Comparison of ENCODE assay signal across 11 mouse cellular contexts in genomic region chr17:81787350-81787749, GRCm38 (mm10). TPM values are rescaled to one million over a fixed set of nuclear protein-coding genes. Genes with fewer than 3 reads are reported as not detected.
DNase-seq lines count a peak whose midpoint lies in the region; ATAC-seq and TF ChIP-seq lines count a peak whose summit lies in the region.
"Had no signal": no experiment of that assay in that cellular context is flagged by ENCODE, and none has a peak within 500 bp of the region (broad histone marks: within the 10 kb centered on the region; RNA-seq: fewer than 3 reads in every experiment).

No protein-coding gene starts in this region.

- H3K4me1 ChIP-seq in hindbrain, embryonic 11.5 days (replicated peaks; ENCODE audit: control insufficient read depth, insufficient read depth, low read length): no peaks in the 10 kb centered on the region
- H3K4me1 ChIP-seq in hindbrain, embryonic 12.5 days: no peaks in the 10 kb centered on the region
- H3K4me1 ChIP-seq in embryonic facial prominence, embryonic 10.5 days: no peaks in the 10 kb centered on the region
- no peaks in the 10 kb centered on the region for H3K4me1 ChIP-seq in liver, embryonic 14.5 days (replicated peaks; ENCODE audit: control insufficient read depth in 2 of 2, insufficient read depth in 2 of 2, low read length in 1 of 2)

- no peak overlapping the region for H3K4me3 ChIP-seq in hindbrain, embryonic 11.5 days (ENCODE audit: low read depth, low read length)
- H3K4me3 ChIP-seq in hindbrain, embryonic 12.5 days: no peak overlapping the region
- no peak overlapping the region for H3K4me3 ChIP-seq in embryonic facial prominence, embryonic 10.5 days
- H3K4me3 ChIP-seq in liver, embryonic 14.5 days (ENCODE audit: insufficient read depth in 1 of 2, low read depth in 2 of 2, low read length in 2 of 2): no peak overlapping the region
- H3K4me3 ChIP-seq: heart, embryonic 13.5 days; myocyte had no signal

- no peak overlapping the region for H3K4me2 ChIP-seq in hindbrain, embryonic 11.5 days (replicated peaks; ENCODE audit: low read depth, low read length)
- no peak overlapping the region for H3K4me2 ChIP-seq in hindbrain, embryonic 12.5 days (replicated peaks)
- no peak overlapping the region for H3K4me2 ChIP-seq in liver, embryonic 14.5 days (ENCODE audit: low read depth)
- H3K4me2 ChIP-seq: heart, embryonic 13.5 days had no signal

- H3K27me3 ChIP-seq in hindbrain, embryonic 11.5 days (ENCODE audit: control insufficient read depth, insufficient read depth, low read length): no peaks in the 10 kb centered on the region
- no peaks in the 10 kb centered on the region for H3K27me3 ChIP-seq in hindbrain, embryonic 12.5 days
- H3K27me3 ChIP-seq in embryonic facial prominence, embryonic 10.5 days (replicated peaks; ENCODE audit: low read depth, poor library complexity, severe bottlenecking): no peaks in the 10 kb centered on the region
- no peaks in the 10 kb centered on the region for H3K27me3 ChIP-seq in liver, embryonic 14.5 days (ENCODE audit: control insufficient read depth, insufficient read depth, low read length)
- no peaks in the 10 kb centered on the region for H3K27me3 ChIP-seq in splenic B cell, adult 2 months (ENCODE audit: control insufficient read depth, insufficient read depth, low read length, poor library complexity, severe bottlenecking)
- H3K27me3 ChIP-seq: heart, embryonic 13.5 days had no signal

- 41% methylated on average over 4 of the region's 4 CpGs for WGBS in hindbrain, embryonic 11.5 days
- WGBS in hindbrain, embryonic 12.5 days: 46% methylated on average over 4 of the region's 4 CpGs
- WGBS in embryonic facial prominence, embryonic 10.5 days: 44% methylated on average over 4 of the region's 4 CpGs
- 29% methylated on average over 4 of the region's 4 CpGs for WGBS in liver, embryonic 14.5 days (ENCODE audit: insufficient replicate concordance)

- peak; percentile 48 for TF ChIP-seq CTCF in liver, embryonic 14.5 days (IDR thresholded peaks at IDR 0.05; ENCODE audit: low read depth)

- no peak overlapping the region for H3K9ac ChIP-seq in hindbrain, embryonic 11.5 days (ENCODE audit: low read depth, low read length)
- no peak overlapping the region for H3K9ac ChIP-seq in hindbrain, embryonic 12.5 days
- H3K9ac ChIP-seq in liver, embryonic 14.5 days (replicated peaks): no peak overlapping the region
- H3K9ac ChIP-seq: heart, embryonic 13.5 days had no signal

- peak; percentile 54 for DNase-seq in hindbrain, embryonic 11.5 days (ENCODE audit: low spot score)
- peak; percentile 12 to 17 for DNase-seq in B cell, adult 2 months
- peak; percentile 43 to 73 for DNase-seq in adrenal gland, postnatal 36 days
- DNase-seq in embryonic facial prominence, embryonic 10.5 days (ENCODE audit: low spot score): peak; percentile 33
- peak; percentile 19 for DNase-seq in kidney, adult 18-20 months
- peak in 2 of 3 experiments; percentile 2 to 13 for DNase-seq in liver, embryonic 14.5 days (ENCODE audit: low read depth in 3 of 3, low spot score in 3 of 3)
- DNase-seq in splenic B cell, adult 2 months (ENCODE audit: low read depth, low spot score): peak; percentile 55

- H3K36me3 ChIP-seq in hindbrain, embryonic 11.5 days (ENCODE audit: control insufficient read depth, insufficient read depth, low read length): no peaks in the 10 kb centered on the region
- no peaks in the 10 kb centered on the region for H3K36me3 ChIP-seq in hindbrain, embryonic 12.5 days
- H3K36me3 ChIP-seq in embryonic facial prominence, embryonic 10.5 days (replicated peaks): no peaks in the 10 kb centered on the region
- no peaks in the 10 kb centered on the region for H3K36me3 ChIP-seq in liver, embryonic 14.5 days (replicated peaks; ENCODE audit: control insufficient read depth, insufficient read depth, low read depth)
- no peaks in the 10 kb centered on the region for H3K36me3 ChIP-seq in splenic B cell, adult 2 months (ENCODE audit: control insufficient read depth, insufficient read depth, low read length, poor library complexity, severe bottlenecking)
- H3K36me3 ChIP-seq: G1E; heart, embryonic 13.5 days had no signal

- H3K9me3 ChIP-seq in hindbrain, embryonic 11.5 days (ENCODE audit: control insufficient read depth, low read length): no peaks in the 10 kb centered on the region
- H3K9me3 ChIP-seq in hindbrain, embryonic 12.5 days (replicated peaks): no peaks in the 10 kb centered on the region
- no peaks in the 10 kb centered on the region for H3K9me3 ChIP-seq in embryonic facial prominence, embryonic 10.5 days
- no peaks in the 10 kb centered on the region for H3K9me3 ChIP-seq in liver, embryonic 14.5 days (ENCODE audit: control insufficient read depth, low read length)
- H3K9me3 ChIP-seq: heart, embryonic 13.5 days had no signal

- peak; percentile 68 for ATAC-seq in hindbrain, embryonic 11.5 days (ENCODE audit: low FRiP score)
- no peak for ATAC-seq in hindbrain, embryonic 12.5 days (ENCODE audit: low FRiP score)
- ATAC-seq in liver, embryonic 14.5 days (ENCODE audit: insufficient read depth): no peak

- no peak overlapping the region for H3K27ac ChIP-seq in hindbrain, embryonic 11.5 days (ENCODE audit: low read depth, low read length)
- no peak overlapping the region for H3K27ac ChIP-seq in hindbrain, embryonic 12.5 days
- H3K27ac ChIP-seq in embryonic facial prominence, embryonic 10.5 days (replicated peaks): no peak overlapping the region
- H3K27ac ChIP-seq in liver, embryonic 14.5 days: no peak overlapping the region

- TF ChIP-seq EP300 in liver, embryonic 14.5 days (IDR thresholded peaks at IDR 0.05; ENCODE audit: low read depth): no peak

RNA-seq across cellular contexts. Expression of gene Slc8a1, which starts 49.2 kb away (rescaled TPM):
- polyA plus RNA-seq in hindbrain, embryonic 11.5 days (2014; fragmentation: Nextera tagmentation; extraction: Ambion mirVana): 5.9 and 13.1 TPM in 2 replicates
- polyA plus RNA-seq in hindbrain, embryonic 12.5 days (2016; fragmentation: Nextera tagmentation; extraction: Ambion mirVana): 9.0 and 10.7 TPM in 2 replicates
- total RNA-seq in adrenal gland, postnatal 36 days (2021): 1 to 10 TPM; 6.0 to 6.2 TPM
- 1.4 and 2.1 TPM in 2 replicates for polyA plus RNA-seq in embryonic facial prominence, embryonic 10.5 days (2016; fragmentation: Nextera tagmentation; extraction: Ambion mirVana)
- polyA plus RNA-seq in liver, embryonic 14.5 days (2012; rRNA removed): 0.22 and 0.42 TPM in 2 replicates
- polyA plus RNA-seq in liver, embryonic 14.5 days (2014; fragmentation: Nextera tagmentation; extraction: Ambion mirVana): 0.40 and 0.65 TPM in 2 replicates
- polyA plus RNA-seq: G1E had no signal

Comparison
In these comparisons a context has a peak if more than half of its experiments do, and no peak if none do; other contexts are left out.
1. DNase-seq: peak in every context shown above with its lines; median percentile 58 in adrenal gland, postnatal 36 days; 55 in splenic B cell, adult 2 months; 54 in hindbrain, embryonic 11.5 days; 33 in embryonic facial prominence, embryonic 10.5 days; 19 in kidney, adult 18-20 months; 14 in B cell, adult 2 months; 8 in liver, embryonic 14.5 days.